Mouse (Mus musculus): ENCODE data around the gene Olfr69.
"Not testable (repeated sequence)": the region's sequence is repeated elsewhere in the genome, so short reads cannot be mapped to it uniquely, and the experiment has no call there.

Olfr69 gene

GRCm38 (mm10) chr7:103771494-103771893 is at the start of gene Olfr69:
Olfr69 (minus strand) TSS chr7:103771594.
- DNase-seq (ENCODE audit: low spot score), result no peak

- not testable (repeated sequence) for DNase-seq (ENCODE audit: low spot score)
Measured at GRCm38 (mm10) chr7:103815085-103815484, 43.7 kb upstream of the Olfr69 start.

- DNase-seq (ENCODE audit: low spot score), result no peak
Measured at GRCm38 (mm10) chr7:103813766-103814165, 42.4 kb upstream of the Olfr69 start, which contains the start of gene Hbb-bt. Hbb-bt (minus strand) TSS chr7:103813996.

- not testable (repeated sequence) for DNase-seq (ENCODE audit: low spot score)
Measured at GRCm38 (mm10) chr7:103813152-103813551, 41.8 kb upstream of the Olfr69 start.

- DNase-seq (ENCODE audit: low spot score), result no peak
Measured at GRCm38 (mm10) chr7:103812174-103812573, 40.8 kb upstream of the Olfr69 start.

- no peak for DNase-seq (ENCODE audit: low spot score)
Measured at GRCm38 (mm10) chr7:103811223-103811845, 39.9 kb upstream of the Olfr69 start.

GRCm38 (mm10) chr7:103810746-103811145 is 39.4 kb upstream of the Olfr69 start:
- DNase-seq (ENCODE audit: low spot score), result no peak

- no peak for DNase-seq (ENCODE audit: low spot score)
Measured at GRCm38 (mm10) chr7:103810296-103810695, 38.9 kb upstream of the Olfr69 start.

- DNase-seq (ENCODE audit: low spot score), result no peak
Measured at GRCm38 (mm10) chr7:103809801-103810155, 38.4 kb upstream of the Olfr69 start.

- DNase-seq (ENCODE audit: low spot score), result no peak
Measured at GRCm38 (mm10) chr7:103808971-103809800, 37.8 kb upstream of the Olfr69 start.

GRCm38 (mm10) chr7:103808120-103808519 is 36.7 kb upstream of the Olfr69 start:
- DNase-seq (ENCODE audit: low spot score), result not testable (repeated sequence)

- DNase-seq (ENCODE audit: low spot score), result no peak
Measured at GRCm38 (mm10) chr7:103806856-103807255, 35.5 kb upstream of the Olfr69 start.

- DNase-seq (ENCODE audit: low spot score), result no peak
Measured at GRCm38 (mm10) chr7:103792669-103793388, 21.4 kb upstream of the Olfr69 start.

- DNase-seq (ENCODE audit: low spot score), result no peak
Measured at GRCm38 (mm10) chr7:103791721-103792120, 20.3 kb upstream of the Olfr69 start, which contains the start of gene Olfr67. Olfr67 (minus strand) TSS chr7:103791821.

GRCm38 (mm10) chr7:103779598-103779997 is 8.2 kb upstream of the Olfr69 start, which contains the start of gene Olfr68:
Olfr68 (minus strand) TSS chr7:103779698.
- no peak for DNase-seq (ENCODE audit: low spot score)

- not testable (repeated sequence) for DNase-seq (ENCODE audit: low spot score)
Measured at GRCm38 (mm10) chr7:103777652-103778051, 6.3 kb upstream of the Olfr69 start.

GRCm38 (mm10) chr7:103767687-103768086 is 3.7 kb downstream of the Olfr69 start:
- DNase-seq (ENCODE audit: low spot score), result not testable (repeated sequence)

GRCm38 (mm10) chr7:103762212-103762611 is 9.2 kb downstream of the Olfr69 start:
- not testable (repeated sequence) for DNase-seq (ENCODE audit: low spot score)

- DNase-seq (ENCODE audit: low spot score), result no peak
Measured at GRCm38 (mm10) chr7:103757233-103757632, 14.2 kb downstream of the Olfr69 start, which contains the start of gene Olfr630. Olfr630 (minus strand) TSS chr7:103757333.

- no peak for DNase-seq (ENCODE audit: low spot score)
Measured at GRCm38 (mm10) chr7:103744843-103745242, 26.6 kb downstream of the Olfr69 start, which contains the start of gene Olfr629. Olfr629 (minus strand) TSS chr7:103744943.

GRCm38 (mm10) chr7:103730074-103730473 is 41.3 kb downstream of the Olfr69 start, which contains the start of gene Olfr628:
Olfr628 (plus strand) TSS chr7:103730374.
- no peak for DNase-seq (ENCODE audit: low spot score)

- DNase-seq (ENCODE audit: low spot score), result not testable (repeated sequence)
Measured at GRCm38 (mm10) chr7:103716398-103716797, 55.0 kb downstream of the Olfr69 start.

Data from lung, postnatal 25 days (tissue).